Mouse (Mus musculus) bone marrow, adult 2 months (tissue): ENCODE measurements around the gene Ciita.

Source experiments
- CTCF ChIP-seq: fragments of 200-500 bp; IDR thresholded peaks from 2 replicates; pipeline ENCODE4 v1.5.1; 2011; ENCODE audit warnings: low read length, control low read depth; ENCODE audit not compliant: control insufficient read depth, insufficient read depth
- POLR2A ChIP-seq: fragments of 200-500 bp; IDR thresholded peaks from 2 replicates; pipeline ENCODE4 v1.6.1; 2011; ENCODE audit warnings: low read depth, mild to moderate bottlenecking, control low read depth, low read length, borderline replicate concordance; ENCODE audit not compliant: control insufficient read depth

- TF ChIP-seq CTCF (no peak), POLR2A (no peak)
Measured at GRCm38 (mm10) chr16:10443723-10444122, 36.1 kb upstream of the Ciita start.
